Mouse (Mus musculus): ENCODE measurements at regions not wholly inside any gene's neighbourhood (a gene's known extent, or its start where the extent isn't known, plus 50 kb on each side); places are given as distances from the start of the nearest gene placed in this dataset.

DNA sequence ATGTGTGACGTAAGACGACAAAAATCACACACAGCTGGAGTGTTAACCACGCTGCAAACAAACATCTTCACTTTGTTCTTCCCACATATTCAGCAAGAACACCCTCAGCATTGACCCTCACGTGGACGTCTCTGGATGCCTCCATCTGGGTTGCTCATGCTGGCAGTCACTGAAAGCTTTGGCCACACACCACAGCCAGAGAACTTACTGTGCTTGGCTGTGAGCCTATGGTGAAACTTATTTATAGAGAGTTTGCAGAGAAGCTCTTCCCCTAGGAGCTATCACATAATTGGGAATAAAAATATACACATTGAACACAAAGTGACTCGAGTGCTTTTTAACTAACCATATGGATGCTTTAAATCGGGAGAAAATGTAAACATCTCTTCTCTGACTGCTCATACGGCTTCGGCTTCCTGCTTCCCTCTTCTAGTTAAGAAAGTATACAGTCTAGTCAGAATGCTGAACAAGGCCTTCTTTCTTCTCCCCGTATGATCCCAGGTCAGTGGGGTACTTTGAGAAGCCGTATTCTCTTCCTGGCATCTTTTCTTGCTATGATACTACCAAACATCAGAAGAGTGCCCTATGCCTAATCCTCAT is 812.0 kb upstream of the Intu start:
- H3K9ac ChIP-seq (ENCODE audit: low read length) = no peak overlapping the region
- peak; percentile 58; the same call in 1 of the 2 replicates for ATAC-seq (replicated peaks; ENCODE audit: extremely low read depth, insufficient read depth, low FRiP score)

DNA sequence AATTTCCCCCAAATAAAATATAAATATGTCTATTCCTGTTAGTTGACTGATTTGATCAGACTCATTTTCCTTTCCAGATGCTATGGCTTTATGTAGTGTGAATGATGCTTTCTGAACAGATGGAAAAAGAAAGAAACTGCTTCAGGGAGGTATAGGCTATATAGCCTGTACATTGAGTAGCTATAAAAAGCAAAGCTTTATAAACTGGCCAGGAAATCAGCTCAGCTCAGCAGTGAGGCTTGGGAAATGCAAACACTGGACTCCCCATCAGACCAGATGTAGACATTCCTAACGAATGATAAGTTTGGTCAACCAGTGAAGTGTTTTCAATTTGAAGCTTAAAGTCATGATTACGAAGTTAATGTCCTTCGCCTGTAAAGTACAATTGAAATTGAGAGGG is 805.3 kb upstream of the Intu start:
- no peaks in the 10 kb centered on the region for H3K4me1 ChIP-seq (ENCODE audit: control insufficient read depth, insufficient read depth, low read length)
- 59% methylated on average over 3 of the region's 3 CpGs for WGBS
- H3K4me3 ChIP-seq (ENCODE audit: low read length) = no peak overlapping the region
- H3K27ac ChIP-seq (ENCODE audit: low read length) = no peak overlapping the region
- no peaks in the 10 kb centered on the region for H3K9me3 ChIP-seq (replicated peaks; ENCODE audit: control insufficient read depth, low read length)
- no peaks in the 10 kb centered on the region for H3K36me3 ChIP-seq (ENCODE audit: control insufficient read depth, insufficient read depth)
- ATAC-seq (replicated peaks; ENCODE audit: extremely low read depth, insufficient read depth, low FRiP score) = no peak
- H3K27me3 ChIP-seq (ENCODE audit: control insufficient read depth, insufficient read depth, low read length) = no peaks in the 10 kb centered on the region
- H3K4me2 ChIP-seq (ENCODE audit: low read depth, low read length) = no peak overlapping the region
- no peak overlapping the region for H3K9ac ChIP-seq (ENCODE audit: low read length)

More for the DNA sequence above, 812.0 kb upstream of the Intu start:
- Histone ChIP-seq H3K9me3 (replicated peaks; ENCODE audit: control insufficient read depth, low read length) (no peaks in the 10 kb centered on the region), H3K4me3 (ENCODE audit: low read length) (no peak overlapping the region), H3K27me3 (ENCODE audit: control insufficient read depth, insufficient read depth, low read length) (no peaks in the 10 kb centered on the region), H3K4me1 (ENCODE audit: control insufficient read depth, insufficient read depth, low read length) (0 out of 2 replicates have a peak, but pooled peaks cover 2% of the 10 kb centered on the region), H3K4me2 (ENCODE audit: low read depth, low read length) (no peak overlapping the region), H3K36me3 (ENCODE audit: control insufficient read depth, insufficient read depth) (no peaks in the 10 kb centered on the region), H3K27ac (ENCODE audit: low read length) (no peak overlapping the region)
- 58% methylated on average over 11 of the region's 11 CpGs for WGBS

DNA sequence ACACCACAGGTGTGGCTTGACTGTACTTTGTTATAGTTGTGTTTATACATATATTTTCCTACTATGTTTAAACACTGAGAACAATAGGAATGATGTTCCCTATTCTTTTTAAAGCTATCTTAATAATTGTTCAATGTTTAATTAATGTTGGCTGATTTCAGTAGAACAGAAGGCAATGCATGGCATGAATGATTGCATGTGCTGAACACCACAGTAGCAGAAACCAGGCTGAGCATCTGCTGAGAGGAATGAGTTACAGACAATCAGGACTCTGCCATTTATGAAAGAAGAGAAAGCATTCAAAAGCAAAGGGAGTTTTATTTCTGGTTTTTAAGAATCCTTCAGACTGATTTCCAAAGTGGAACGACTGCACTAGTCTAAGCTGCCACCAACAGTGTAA is 794.4 kb upstream of the Intu start:
- H3K4me3 ChIP-seq (ENCODE audit: low read length) = no peak overlapping the region
- no peak for ATAC-seq (replicated peaks; ENCODE audit: extremely low read depth, insufficient read depth, low FRiP score)
- 16% methylated on average over 1 of the region's 1 CpGs for WGBS

DNA sequence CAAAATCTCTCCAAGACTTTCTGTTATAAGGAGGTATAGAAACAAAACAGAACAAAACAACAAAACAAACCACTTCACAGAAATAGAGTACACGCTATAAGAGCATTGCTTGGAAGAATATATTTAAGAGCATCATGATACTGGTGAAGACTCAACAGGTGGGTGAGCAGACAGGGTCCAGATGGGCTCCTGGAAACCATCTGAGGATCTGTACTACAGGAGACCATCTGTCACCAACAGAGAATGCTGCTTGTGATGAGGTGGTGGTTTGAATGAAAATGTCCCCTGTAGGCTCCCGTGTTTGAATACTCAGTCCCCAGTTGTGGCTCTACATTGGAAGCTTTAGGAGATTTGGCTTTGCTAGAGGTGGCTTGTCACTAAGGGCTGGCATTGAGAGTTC is 785.1 kb upstream of the Intu start:
- peaks cover under 1% of the 10 kb centered on the region for H3K4me1 ChIP-seq (ENCODE audit: control insufficient read depth, insufficient read depth, low read length)
- H3K36me3 ChIP-seq (ENCODE audit: control insufficient read depth, insufficient read depth) = no peaks in the 10 kb centered on the region
- WGBS = 80% methylated on average over 2 of the region's 2 CpGs
- H3K4me2 ChIP-seq (ENCODE audit: low read depth, low read length) = no peak overlapping the region
- no peak for ATAC-seq (replicated peaks; ENCODE audit: extremely low read depth, insufficient read depth, low FRiP score)
- no peak overlapping the region for H3K9ac ChIP-seq (ENCODE audit: low read length)
- H3K4me3 ChIP-seq (ENCODE audit: low read length) = no peak overlapping the region
- no peaks in the 10 kb centered on the region for H3K27me3 ChIP-seq (ENCODE audit: control insufficient read depth, insufficient read depth, low read length)
- H3K27ac ChIP-seq (ENCODE audit: low read length) = no peak overlapping the region
- no peaks in the 10 kb centered on the region for H3K9me3 ChIP-seq (replicated peaks; ENCODE audit: control insufficient read depth, low read length)

More for the DNA sequence above, 794.4 kb upstream of the Intu start:
- no peaks in the 10 kb centered on the region for H3K9me3 ChIP-seq (replicated peaks; ENCODE audit: control insufficient read depth, low read length)
- H3K4me1 ChIP-seq (ENCODE audit: control insufficient read depth, insufficient read depth, low read length) = peaks cover 6% of the 10 kb centered on the region
- no peaks in the 10 kb centered on the region for H3K36me3 ChIP-seq (ENCODE audit: control insufficient read depth, insufficient read depth)
- no peak overlapping the region for H3K9ac ChIP-seq (ENCODE audit: low read length)
- no peak overlapping the region for H3K27ac ChIP-seq (ENCODE audit: low read length)
- H3K4me2 ChIP-seq (ENCODE audit: low read depth, low read length) = no peak overlapping the region
- H3K27me3 ChIP-seq (ENCODE audit: control insufficient read depth, insufficient read depth, low read length) = no peaks in the 10 kb centered on the region

DNA sequence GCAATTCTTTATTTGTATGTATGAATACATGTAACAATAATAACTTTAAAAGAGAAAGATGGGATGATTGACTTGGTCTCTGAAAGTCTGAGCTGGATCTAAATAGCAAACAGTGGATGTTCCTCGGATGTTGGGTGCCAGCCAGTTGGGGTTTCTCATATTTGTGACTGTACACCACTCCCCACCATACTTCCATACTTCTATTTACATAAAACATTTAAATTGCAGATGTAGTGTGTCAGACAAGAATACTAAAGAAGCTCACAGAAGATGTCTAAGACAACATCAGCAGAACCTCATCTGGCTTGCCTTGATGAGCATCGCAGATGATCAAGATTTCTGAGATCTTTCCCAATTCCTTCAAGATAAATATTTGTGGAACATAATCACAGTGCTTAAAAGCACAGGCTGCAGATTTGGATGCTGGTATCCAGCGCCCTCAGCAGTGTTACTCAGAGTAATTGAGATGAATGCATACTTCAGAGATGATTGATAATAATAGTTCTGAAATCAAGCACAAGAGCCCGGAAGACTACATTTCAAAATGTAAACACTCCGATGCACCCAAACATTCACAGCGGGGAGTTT is 762.0 kb upstream of the Intu start:
- Histone ChIP-seq H3K9me3 (replicated peaks; ENCODE audit: control insufficient read depth, low read length) (no peaks in the 10 kb centered on the region), H3K36me3 (ENCODE audit: control insufficient read depth, insufficient read depth) (no peaks in the 10 kb centered on the region), H3K27ac (ENCODE audit: low read length) (no peak overlapping the region), H3K4me2 (ENCODE audit: low read depth, low read length) (no peak overlapping the region), H3K27me3 (ENCODE audit: control insufficient read depth, insufficient read depth, low read length) (no peaks in the 10 kb centered on the region), H3K4me3 (ENCODE audit: low read length) (no peak overlapping the region), H3K4me1 (ENCODE audit: control insufficient read depth, insufficient read depth, low read length) (no peaks in the 10 kb centered on the region), H3K9ac (ENCODE audit: low read length) (no peak overlapping the region)
- ATAC-seq (replicated peaks; ENCODE audit: extremely low read depth, insufficient read depth, low FRiP score) = no peak
- 83% methylated on average over 6 of the region's 6 CpGs for WGBS

DNA sequence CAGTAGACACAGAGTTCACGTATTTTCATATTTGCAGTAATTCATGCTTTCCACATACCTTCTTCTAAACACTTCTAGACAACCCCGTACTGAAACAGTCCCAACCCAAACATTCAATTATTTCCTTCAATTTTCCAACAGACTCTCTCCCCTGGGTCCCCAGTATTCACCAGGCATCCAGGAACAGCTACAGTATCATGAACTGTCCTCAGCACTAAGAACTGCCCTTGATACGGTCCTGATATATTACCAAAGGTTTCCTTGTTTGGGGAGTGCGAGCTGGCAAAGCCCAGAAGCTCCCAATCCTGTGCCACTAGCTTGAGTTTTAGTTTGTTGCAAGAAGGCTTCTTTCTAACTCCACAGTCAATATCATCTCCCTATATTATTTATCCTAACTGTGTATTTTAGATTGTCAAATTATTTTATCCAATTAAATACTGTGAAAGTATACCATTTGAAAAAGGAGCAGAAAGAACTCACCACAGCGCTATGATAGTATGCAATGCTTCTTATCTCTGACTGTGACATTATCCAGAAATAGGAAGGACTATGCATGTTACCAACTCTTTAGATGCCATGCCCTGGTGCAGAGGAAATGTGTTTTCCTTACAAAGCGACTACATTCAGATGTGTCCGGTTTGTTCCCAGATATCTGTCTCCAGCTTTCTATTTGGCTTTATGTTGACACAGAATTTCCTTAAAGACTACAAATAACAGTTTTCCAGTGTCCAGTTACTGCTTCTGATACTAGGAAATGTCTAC is 754.6 kb upstream of the Intu start:
- Histone ChIP-seq H3K36me3 (ENCODE audit: control insufficient read depth, insufficient read depth) (no peaks in the 10 kb centered on the region), H3K4me3 (ENCODE audit: low read length) (no peak overlapping the region), H3K27me3 (ENCODE audit: control insufficient read depth, insufficient read depth, low read length) (no peaks in the 10 kb centered on the region), H3K27ac (ENCODE audit: low read length) (peak overlapping the region; percentile 44; the same call in 1 of the 2 replicates), H3K9ac (ENCODE audit: low read length) (no peak overlapping the region), H3K4me2 (ENCODE audit: low read depth, low read length) (no peak overlapping the region), H3K9me3 (replicated peaks; ENCODE audit: control insufficient read depth, low read length) (no peaks in the 10 kb centered on the region), H3K4me1 (ENCODE audit: control insufficient read depth, insufficient read depth, low read length) (peaks cover 16% of the 10 kb centered on the region)
- WGBS = 42% methylated on average over 7 of the region's 7 CpGs
- peak; percentile 57; the same call in 1 of the 2 replicates for ATAC-seq (replicated peaks; ENCODE audit: extremely low read depth, insufficient read depth, low FRiP score)

DNA sequence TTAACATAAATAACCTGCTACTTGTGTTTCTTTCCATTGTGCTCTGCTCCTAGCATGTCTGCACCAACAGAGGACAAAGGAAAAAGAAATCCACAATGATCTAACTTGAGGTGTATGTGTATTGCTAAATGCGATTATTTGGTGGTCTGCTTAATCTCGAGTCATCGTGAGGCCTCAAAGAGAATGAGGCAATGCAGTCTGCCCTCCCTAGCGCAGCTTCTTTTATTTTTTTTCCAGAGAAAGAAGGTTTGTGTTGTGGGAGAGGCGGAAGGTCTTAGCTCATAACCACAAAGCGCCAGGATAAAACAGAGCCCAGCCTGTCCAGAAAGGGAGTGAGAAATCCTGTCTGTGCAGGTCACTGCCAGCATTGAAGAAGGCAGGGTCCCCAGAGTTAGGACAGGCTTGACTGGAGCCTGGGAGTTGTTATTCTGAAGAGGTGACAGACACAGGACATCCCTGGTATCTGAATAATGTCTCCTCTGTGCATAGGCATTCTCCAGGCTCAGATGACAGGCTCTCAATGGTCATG is 751.3 kb upstream of the Intu start:
- peak overlapping the region; percentile 3 for H3K4me2 ChIP-seq (ENCODE audit: low read depth, low read length)
- no peak overlapping the region for H3K9ac ChIP-seq (ENCODE audit: low read length)
- peak; percentile 64 for ATAC-seq (replicated peaks; ENCODE audit: extremely low read depth, insufficient read depth, low FRiP score)
- H3K4me1 ChIP-seq (ENCODE audit: control insufficient read depth, insufficient read depth, low read length) = peaks cover 16% of the 10 kb centered on the region
- peak overlapping the region; percentile 10; the same call in 1 of the 2 replicates for H3K27ac ChIP-seq (ENCODE audit: low read length)
- 25% methylated on average over 6 of the region's 6 CpGs for WGBS
- H3K27me3 ChIP-seq (ENCODE audit: control insufficient read depth, insufficient read depth, low read length) = no peaks in the 10 kb centered on the region
- no peaks in the 10 kb centered on the region for H3K9me3 ChIP-seq (replicated peaks; ENCODE audit: control insufficient read depth, low read length)
- H3K36me3 ChIP-seq (ENCODE audit: control insufficient read depth, insufficient read depth) = no peaks in the 10 kb centered on the region
- no peak overlapping the region for H3K4me3 ChIP-seq (ENCODE audit: low read length)

DNA sequence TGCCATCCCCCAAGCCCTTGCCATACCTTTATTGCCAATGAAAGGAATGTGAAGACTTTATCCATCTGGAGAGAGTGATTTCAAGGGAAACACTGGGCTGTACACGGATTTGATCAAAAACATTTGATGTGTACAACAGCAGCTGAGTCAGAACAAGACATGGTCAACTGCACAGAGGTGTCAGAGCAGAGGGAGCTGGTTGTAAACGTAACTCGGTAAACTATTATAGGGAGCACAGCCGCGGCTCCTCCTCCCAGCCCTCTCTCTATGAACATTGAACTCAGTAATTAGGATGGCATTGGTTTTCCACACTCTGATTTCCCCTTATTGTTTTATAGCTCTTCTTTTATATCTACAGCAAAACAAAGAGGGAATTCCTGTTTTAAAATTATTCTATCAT is 750.8 kb upstream of the Intu start:
- Histone ChIP-seq H3K36me3 (ENCODE audit: control insufficient read depth, insufficient read depth) (no peaks in the 10 kb centered on the region), H3K4me3 (ENCODE audit: low read length) (no peak overlapping the region), H3K9me3 (replicated peaks; ENCODE audit: control insufficient read depth, low read length) (no peaks in the 10 kb centered on the region), H3K4me2 (ENCODE audit: low read depth, low read length) (peak overlapping the region; percentile 3), H3K4me1 (ENCODE audit: control insufficient read depth, insufficient read depth, low read length) (peaks cover 16% of the 10 kb centered on the region), H3K9ac (ENCODE audit: low read length) (no peak overlapping the region), H3K27ac (ENCODE audit: low read length) (peak overlapping the region; percentile 10; the same call in 1 of the 2 replicates), H3K27me3 (ENCODE audit: control insufficient read depth, insufficient read depth, low read length) (no peaks in the 10 kb centered on the region)
- no peak for ATAC-seq (replicated peaks; ENCODE audit: extremely low read depth, insufficient read depth, low FRiP score)
- WGBS = 29% methylated on average over 5 of the region's 5 CpGs

DNA sequence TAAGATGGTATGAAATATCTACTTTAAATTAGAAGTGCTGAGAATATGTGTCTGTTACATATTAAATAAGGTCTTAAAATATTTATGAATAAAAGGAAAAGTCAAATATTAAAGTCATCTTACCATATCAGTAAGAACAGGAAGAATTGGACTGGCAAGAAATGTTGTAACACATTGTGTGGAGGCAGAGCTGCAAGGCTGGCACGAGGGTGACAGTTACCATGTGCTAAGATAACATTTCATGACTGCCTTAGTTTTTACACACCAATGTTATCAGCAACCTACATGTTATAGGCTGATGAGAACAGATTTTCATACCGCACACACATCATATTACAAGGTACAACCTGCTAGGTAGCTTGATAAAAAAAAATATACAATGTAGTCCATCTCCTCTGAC is 746.2 kb upstream of the Intu start:
- Histone ChIP-seq H3K9me3 (replicated peaks; ENCODE audit: control insufficient read depth, low read length) (no peaks in the 10 kb centered on the region), H3K4me2 (ENCODE audit: low read depth, low read length) (no peak overlapping the region), H3K27me3 (ENCODE audit: control insufficient read depth, insufficient read depth, low read length) (no peaks in the 10 kb centered on the region), H3K36me3 (ENCODE audit: control insufficient read depth, insufficient read depth) (no peaks in the 10 kb centered on the region), H3K4me1 (ENCODE audit: control insufficient read depth, insufficient read depth, low read length) (peaks cover under 1% of the 10 kb centered on the region; the same call in 1 of the 2 replicates), H3K4me3 (ENCODE audit: low read length) (no peak overlapping the region), H3K9ac (ENCODE audit: low read length) (no peak overlapping the region), H3K27ac (ENCODE audit: low read length) (no peak overlapping the region)
- no peak for ATAC-seq (replicated peaks; ENCODE audit: extremely low read depth, insufficient read depth, low FRiP score)
- 68% methylated on average over 2 of the region's 2 CpGs for WGBS
